Mouse (Mus musculus): ENCODE measurements at regions not wholly inside any gene's neighbourhood (a gene's known extent, or its start where the extent isn't known, plus 50 kb on each side); places are given as distances from the start of the nearest gene placed in this dataset. TPM values are rescaled to one million over a fixed set of nuclear protein-coding genes. Genes with fewer than 3 reads are reported as not detected.

Small RNAs in the stretch of these regions (microRNA-seq; reads per million reads assigned to microRNA genes)
- not detected for gene Gm23416

All from liver, embryonic 16.5 days (tissue).